Mouse (Mus musculus): ENCODE data around the gene Slc12a7.

Gene Slc12a7

GRCm38 (mm10) chr13:73764256-73764775 is 31.4 kb downstream of the Slc12a7 start:
- peak in 1 of 2 experiments; percentile 26 for DNase-seq

GRCm38 (mm10) chr13:73765393-73765792 is 32.5 kb downstream of the Slc12a7 start:
- no peak for DNase-seq

- DNase-seq, result no peak
Measured at GRCm38 (mm10) chr13:73767224-73767623, 34.3 kb downstream of the Slc12a7 start.

- no peak for DNase-seq
Measured at GRCm38 (mm10) chr13:73767754-73768153, 34.9 kb downstream of the Slc12a7 start.

GRCm38 (mm10) chr13:73768311-73768710 is 35.4 kb downstream of the Slc12a7 start:
- peak in 1 of 2 experiments; percentile 31 for DNase-seq

- DNase-seq, result no peak
Measured at GRCm38 (mm10) chr13:73769916-73770682, 37.2 kb downstream of the Slc12a7 start.

- DNase-seq, result no peak
Measured at GRCm38 (mm10) chr13:73771131-73771530, 38.2 kb downstream of the Slc12a7 start.

GRCm38 (mm10) chr13:73772655-73773054 is 39.8 kb downstream of the Slc12a7 start:
- DNase-seq, result peak; percentile 68 to 83

- no peak for DNase-seq
Measured at GRCm38 (mm10) chr13:73773519-73774205, 40.8 kb downstream of the Slc12a7 start.

- no peak for DNase-seq
Measured at GRCm38 (mm10) chr13:73775786-73776185, 42.9 kb downstream of the Slc12a7 start.

GRCm38 (mm10) chr13:73777578-73777977 is 44.7 kb downstream of the Slc12a7 start:
- no peak for DNase-seq

GRCm38 (mm10) chr13:73782486-73782885 is 49.6 kb downstream of the Slc12a7 start:
- DNase-seq, result no peak

- DNase-seq, result no peak
Measured at GRCm38 (mm10) chr13:73792176-73792575, 59.3 kb downstream of the Slc12a7 start.

- DNase-seq, result no peak
Measured at GRCm38 (mm10) chr13:73793171-73793570, 60.3 kb downstream of the Slc12a7 start.

GRCm38 (mm10) chr13:73799110-73799509 is 66.2 kb downstream of the Slc12a7 start:
- no peak for DNase-seq

GRCm38 (mm10) chr13:73803450-73804178 is 70.7 kb downstream of the Slc12a7 start:
- DNase-seq, result no peak

GRCm38 (mm10) chr13:73804914-73805313 is 72.0 kb downstream of the Slc12a7 start:
- no peak for DNase-seq

GRCm38 (mm10) chr13:73812936-73813335 is 80.0 kb downstream of the Slc12a7 start:
- no peak for DNase-seq

GRCm38 (mm10) chr13:73814181-73814580 is 81.3 kb downstream of the Slc12a7 start:
- DNase-seq, result no peak

GRCm38 (mm10) chr13:73816338-73816737 is 83.4 kb downstream of the Slc12a7 start:
- DNase-seq, result no peak

GRCm38 (mm10) chr13:73818921-73819320 is 86.0 kb downstream of the Slc12a7 start:
- no peak for DNase-seq

- no peak for DNase-seq
Measured at GRCm38 (mm10) chr13:73821251-73821650, 88.4 kb downstream of the Slc12a7 start.

- DNase-seq, result peak; percentile 61
Measured at GRCm38 (mm10) chr13:73822187-73822800, 89.4 kb downstream of the Slc12a7 start.

Data from thymus, postnatal 36 days (tissue).